Mouse (Mus musculus) A20 (cell line): ENCODE results near the gene Hmgb2.

Experiments
- DNase-seq: peaks from one replicate; pipeline ENCODE4 v3.0.0-alpha.2; 2011; ENCODE audit warnings: low read depth, low spot score

Gene Hmgb2

DNA sequence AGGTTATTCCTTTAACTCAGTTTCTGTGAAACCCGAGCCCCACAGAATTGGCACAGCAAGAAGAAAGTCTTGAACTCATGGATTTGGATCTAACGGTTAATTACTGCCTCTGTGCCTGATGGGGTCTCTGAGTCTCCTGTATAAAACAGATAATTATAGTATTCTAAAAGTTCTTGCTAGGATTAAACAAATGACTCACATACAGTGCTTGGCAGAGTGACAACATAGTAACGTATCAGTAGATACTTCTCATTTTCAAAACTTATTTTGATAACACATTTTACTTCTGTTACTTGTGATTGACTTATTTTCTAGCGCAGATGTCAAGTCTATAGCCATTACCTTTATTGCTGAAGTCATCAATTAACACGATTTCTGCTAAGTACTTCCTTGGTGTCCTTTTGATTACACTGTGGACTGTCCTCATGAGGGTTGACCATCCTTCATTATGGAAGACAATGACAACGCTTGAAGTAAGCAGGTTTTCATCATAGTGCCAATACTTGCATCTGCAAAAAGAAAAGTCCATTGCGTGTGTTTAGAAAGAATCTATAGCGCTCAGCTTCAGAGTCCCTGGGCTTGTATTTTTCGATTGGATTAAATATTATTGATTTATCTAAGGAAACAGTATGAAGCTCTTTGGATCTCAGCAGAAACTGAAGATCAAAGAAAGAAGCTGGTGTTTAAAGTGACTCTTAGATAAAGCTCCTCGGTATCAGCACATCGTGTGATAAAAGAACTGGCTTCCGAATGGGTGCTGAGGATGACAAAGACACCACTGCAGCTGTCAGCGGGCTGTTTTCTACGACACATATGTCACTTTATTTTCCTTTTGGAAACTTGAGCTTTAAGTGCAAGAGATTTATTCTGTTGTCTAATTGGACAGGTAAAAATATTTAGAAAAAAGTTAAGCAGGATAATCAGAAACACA is 40.7 kb downstream of the Hmgb2 start:
- no peak for DNase-seq

DNA sequence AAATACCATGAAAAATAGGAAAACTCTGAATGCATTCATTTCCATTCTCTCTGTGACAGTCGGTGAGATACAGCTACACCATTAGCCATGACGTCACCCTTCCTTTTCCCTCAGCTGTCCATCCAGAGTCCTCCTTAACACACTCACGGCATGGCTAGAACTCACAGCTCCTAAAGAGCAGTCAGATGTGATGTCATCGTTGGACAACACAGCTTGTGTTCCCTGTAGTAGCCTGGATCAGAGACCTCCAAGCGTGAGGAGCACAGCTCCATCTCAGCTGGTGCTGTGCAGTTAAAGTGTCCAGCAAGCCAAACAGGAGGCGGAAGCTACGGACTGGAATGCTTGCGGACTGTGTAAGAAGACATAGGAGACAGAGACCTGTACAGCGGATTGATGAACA is 49.2 kb downstream of the Hmgb2 start:
- DNase-seq: no peak

DNA sequence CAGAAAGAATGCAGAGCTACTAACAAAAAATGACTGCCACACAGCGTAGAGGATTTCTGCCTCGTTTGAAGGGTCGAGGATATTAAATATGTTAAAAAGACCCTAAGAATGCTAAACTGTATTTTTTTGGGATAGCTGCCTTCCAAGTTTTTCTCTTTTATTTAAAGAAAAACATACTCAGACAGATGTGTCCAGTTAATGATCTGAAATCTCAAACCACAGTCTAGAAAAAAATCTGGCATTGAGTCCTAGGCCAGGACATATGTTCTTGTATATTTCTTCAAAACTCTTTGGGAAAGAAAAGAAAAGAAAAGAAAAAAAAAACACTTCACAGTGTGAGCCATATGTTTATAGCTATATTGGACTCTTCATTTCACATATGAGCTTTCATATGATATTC is 51.0 kb downstream of the Hmgb2 start:
- DNase-seq: no peak

DNA sequence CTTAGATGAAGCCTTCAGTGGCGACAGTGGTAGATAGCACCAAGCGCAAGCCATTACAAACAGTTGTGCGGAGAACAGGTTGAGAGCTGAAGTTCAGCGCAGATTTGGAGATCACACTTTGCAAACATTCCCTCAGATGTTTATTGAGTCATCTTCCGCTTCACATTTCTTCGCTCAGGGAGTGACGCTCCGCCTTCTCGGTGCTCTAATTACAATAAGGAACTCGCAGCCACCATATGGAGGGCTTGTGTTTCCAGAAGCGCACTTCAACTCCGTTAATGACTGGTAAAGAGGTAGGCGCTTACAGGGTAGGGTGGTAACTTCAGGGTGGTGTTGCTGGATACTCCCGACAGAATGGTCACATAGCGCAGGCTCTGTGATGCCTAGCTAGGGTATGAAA is 52.0 kb downstream of the Hmgb2 start:
- no peak for DNase-seq

DNA sequence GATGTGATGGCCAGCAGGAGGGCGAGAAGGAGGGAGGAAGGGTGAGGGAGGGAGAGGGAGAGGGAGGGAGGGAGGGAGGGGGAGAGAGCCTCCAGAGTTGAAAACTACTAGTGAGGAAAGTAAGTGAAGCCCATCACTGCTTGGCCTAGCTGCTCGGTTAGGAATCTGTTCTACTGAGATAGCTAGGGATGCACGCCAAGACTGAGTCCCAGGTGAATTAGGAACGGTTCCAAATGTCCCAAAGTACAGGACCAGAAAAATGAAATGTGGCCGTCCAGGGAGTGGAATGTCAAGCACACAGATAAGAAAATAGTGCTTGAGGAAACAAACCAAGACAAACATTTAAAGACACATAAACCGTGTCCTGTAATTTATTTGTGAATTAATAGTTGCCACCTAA is 53.3 kb downstream of the Hmgb2 start:
- DNase-seq: no peak
